Mouse (Mus musculus) brain, adult 2 months (tissue): ENCODE results near the gene Pold1.

ENCODE experiments used
- DNase-seq: peaks from one replicate; pipeline ENCODE4 v3.0.0; 2011; ENCODE audit warnings: low read depth, low spot score

Pold1 gene

GRCm38 (mm10) chr7:44548497-44549087, at the start of gene Pold1:
Gene Pold1, minus strand, starts transcription at chr7:44548849.
- peak; percentile 99 for DNase-seq

- DNase-seq: no peak
Measured at GRCm38 (mm10) chr7:44598336-44598735, 49.7 kb upstream of the Pold1 start.

- no peak for DNase-seq
Measured at GRCm38 (mm10) chr7:44597666-44598065, 49.0 kb upstream of the Pold1 start.

- DNase-seq: no peak
Measured at GRCm38 (mm10) chr7:44596996-44597538, 48.4 kb upstream of the Pold1 start.

GRCm38 (mm10) chr7:44596051-44596450, 47.4 kb upstream of the Pold1 start:
- no peak for DNase-seq

- DNase-seq: no peak
Measured at GRCm38 (mm10) chr7:44595131-44595561, 46.5 kb upstream of the Pold1 start.

GRCm38 (mm10) chr7:44594291-44594690, 45.6 kb upstream of the Pold1 start:
- peak; percentile 93 for DNase-seq

- peak; percentile 98 for DNase-seq
Measured at GRCm38 (mm10) chr7:44593775-44594174, 45.1 kb upstream of the Pold1 start.

- no peak for DNase-seq
Measured at GRCm38 (mm10) chr7:44593051-44593450, 44.4 kb upstream of the Pold1 start.

- DNase-seq: no peak
Measured at GRCm38 (mm10) chr7:44591348-44592116, 42.9 kb upstream of the Pold1 start.

- DNase-seq: peak; percentile 100
Measured at GRCm38 (mm10) chr7:44590402-44591347, 42.0 kb upstream of the Pold1 start, which contains the start of gene Kcnc3. Gene Kcnc3, plus strand, starts transcription at chr7:44590664.

- DNase-seq: no peak
Measured at GRCm38 (mm10) chr7:44589946-44590345, 41.3 kb upstream of the Pold1 start.

GRCm38 (mm10) chr7:44589149-44589548, 40.5 kb upstream of the Pold1 start:
- peak; percentile 97 for DNase-seq

GRCm38 (mm10) chr7:44588338-44588737, 39.7 kb upstream of the Pold1 start:
- no peak for DNase-seq

GRCm38 (mm10) chr7:44587676-44588075, 39.0 kb upstream of the Pold1 start:
- DNase-seq: no peak

GRCm38 (mm10) chr7:44586930-44587329, 38.3 kb upstream of the Pold1 start:
- DNase-seq: peak; percentile 97

- DNase-seq: peak; percentile 94
Measured at GRCm38 (mm10) chr7:44586518-44586917, 37.9 kb upstream of the Pold1 start.

GRCm38 (mm10) chr7:44585606-44586005, 37.0 kb upstream of the Pold1 start:
- no peak for DNase-seq

GRCm38 (mm10) chr7:44584921-44585320, 36.3 kb upstream of the Pold1 start:
- no peak for DNase-seq

- DNase-seq: no peak
Measured at GRCm38 (mm10) chr7:44584265-44584804, 35.7 kb upstream of the Pold1 start.

- no peak for DNase-seq
Measured at GRCm38 (mm10) chr7:44583146-44583545, 34.5 kb upstream of the Pold1 start.
